Mouse (Mus musculus): ENCODE measurements around the gene Ucma. TPM values are rescaled to one million over a fixed set of nuclear protein-coding genes. Genes with fewer than 3 reads are reported as not detected.

Ucma gene
- polyA plus RNA-seq, 2 experiments, result 4.2 to 9.9 TPM

GRCm38 (mm10) chr2:5007107-5007506 is 31.2 kb downstream of the Ucma start:
- 91% methylated on average over 4 of the region's 4 CpGs for WGBS

DNA sequence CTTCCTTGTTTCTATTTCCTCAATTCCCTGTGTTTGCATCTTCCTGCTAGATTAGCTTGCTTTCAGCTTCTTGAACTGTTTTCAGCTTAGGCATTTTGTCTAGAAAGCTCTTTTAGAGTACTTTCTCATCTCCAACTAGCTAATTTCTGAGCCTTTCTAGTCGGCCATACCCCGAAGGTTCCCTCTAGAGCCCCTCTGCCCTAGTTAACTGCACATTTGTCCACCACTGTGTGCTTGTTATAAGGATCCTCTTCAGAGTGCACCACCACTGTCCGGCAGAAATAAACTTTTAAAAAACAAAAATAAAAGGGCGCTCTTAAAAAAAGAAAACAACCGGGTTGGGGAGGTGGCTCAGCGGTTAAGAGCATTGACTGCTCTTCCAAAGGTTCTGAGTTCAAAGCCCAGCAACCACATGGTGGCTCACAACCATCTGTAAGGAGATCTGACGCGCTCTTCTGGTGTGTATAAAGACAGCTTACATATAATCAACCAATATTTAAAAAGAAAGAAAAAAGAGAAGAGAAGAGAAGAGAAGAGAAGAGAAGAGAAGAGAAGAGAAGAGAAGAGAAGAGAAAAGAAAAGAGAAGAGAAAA is 36.1 kb downstream of the Ucma start:
- peaks cover 16% of the 10 kb centered on the region; the same call in 1 of the 2 replicates for H3K36me3 ChIP-seq (ENCODE audit: control insufficient read depth, insufficient read depth, low read length)
- no peak for ATAC-seq (ENCODE audit: low FRiP score, low read depth)
- peaks cover 8% of the 10 kb centered on the region; the same call in 1 of the 2 replicates for H3K4me1 ChIP-seq (ENCODE audit: control insufficient read depth, insufficient read depth, low read length)
- peak overlapping the region; percentile 69 for H3K9ac ChIP-seq (ENCODE audit: low read depth, low read length, severe bottlenecking)
- H3K4me3 ChIP-seq (replicated peaks; ENCODE audit: low read length), result peak overlapping the region; percentile 65
- 14% methylated on average over 8 of the region's 8 CpGs for WGBS
- H3K27me3 ChIP-seq (ENCODE audit: control insufficient read depth, insufficient read depth, low read length), result no peaks in the 10 kb centered on the region
- H3K9me3 ChIP-seq (ENCODE audit: control insufficient read depth, low read length), result no peaks in the 10 kb centered on the region
- TF ChIP-seq POLR2A (IDR thresholded peaks at IDR 0.05; ENCODE audit: borderline replicate concordance, extremely low read depth, insufficient read depth, insufficient read length), result no peak
- DNase-seq (ENCODE audit: low spot score), result no peak
- H3K4me2 ChIP-seq (replicated peaks; ENCODE audit: low read depth, low read length, severe bottlenecking), result peak overlapping the region; percentile 61
- no peak overlapping the region for H3K27ac ChIP-seq (replicated peaks; ENCODE audit: low read depth, low read length)

More at GRCm38 (mm10) chr2:5007107-5007506, 31.2 kb downstream of the Ucma start:
- DNase-seq (ENCODE audit: low spot score) (no peak), ATAC-seq (ENCODE audit: low FRiP score, low read depth) (no peak)
- Histone ChIP-seq H3K4me1 (ENCODE audit: control insufficient read depth, insufficient read depth, low read length) (peaks cover 8% of the 10 kb centered on the region; the same call in 1 of the 2 replicates), H3K36me3 (ENCODE audit: control insufficient read depth, insufficient read depth, low read length) (peaks cover 38% of the 10 kb centered on the region), H3K4me3 (replicated peaks; ENCODE audit: low read length) (no peak overlapping the region), H3K9ac (ENCODE audit: low read depth, low read length, severe bottlenecking) (no peak overlapping the region), H3K27ac (replicated peaks; ENCODE audit: low read depth, low read length) (no peak overlapping the region), H3K27me3 (ENCODE audit: control insufficient read depth, insufficient read depth, low read length) (no peaks in the 10 kb centered on the region), H3K9me3 (ENCODE audit: control insufficient read depth, low read length) (no peaks in the 10 kb centered on the region), H3K4me2 (replicated peaks; ENCODE audit: low read depth, low read length, severe bottlenecking) (no peak overlapping the region)
- no peak for TF ChIP-seq POLR2A (IDR thresholded peaks at IDR 0.05; ENCODE audit: borderline replicate concordance, extremely low read depth, insufficient read depth, insufficient read length)

GRCm38 (mm10) chr2:5012491-5013324 is 36.8 kb downstream of the Ucma start, which contains the start of gene Mcm10:
Gene Mcm10 (minus strand): TSS chr2:5012791.
- peak within 1 kb of the TSS; percentile 65 for H3K4me3 ChIP-seq (replicated peaks; ENCODE audit: low read length)
- DNase-seq (ENCODE audit: low spot score), result peak; percentile 98
- H3K4me1 ChIP-seq (ENCODE audit: control insufficient read depth, insufficient read depth, low read length), result peaks cover 8% of the 10 kb centered on the region; the same call in 1 of the 2 replicates
- TF ChIP-seq POLR2A (IDR thresholded peaks at IDR 0.05; ENCODE audit: borderline replicate concordance, extremely low read depth, insufficient read depth, insufficient read length), result 0 out of 2 replicates have a peak, but pooled peaks have one; percentile 27
- peak; percentile 100 for ATAC-seq (ENCODE audit: low FRiP score, low read depth)
- no peaks in the 10 kb centered on the region for H3K27me3 ChIP-seq (ENCODE audit: control insufficient read depth, insufficient read depth, low read length)
- H3K9ac ChIP-seq (ENCODE audit: low read depth, low read length, severe bottlenecking), result peak within 1 kb of the TSS; percentile 69
- no peak within 1 kb of the TSS for H3K27ac ChIP-seq (replicated peaks; ENCODE audit: low read depth, low read length)
- 4% methylated on average over 32 of the region's 32 CpGs for WGBS
- peak within 1 kb of the TSS; percentile 61 for H3K4me2 ChIP-seq (replicated peaks; ENCODE audit: low read depth, low read length, severe bottlenecking)
- peaks cover 13% of the 10 kb centered on the region; the same call in 1 of the 2 replicates for H3K36me3 ChIP-seq (ENCODE audit: control insufficient read depth, insufficient read depth, low read length)
- H3K9me3 ChIP-seq (ENCODE audit: control insufficient read depth, low read length), result no peaks in the 10 kb centered on the region

- no peak overlapping the region for H3K9ac ChIP-seq (ENCODE audit: low read depth, low read length, severe bottlenecking)
- DNase-seq (ENCODE audit: low spot score), result no peak
- H3K4me2 ChIP-seq (replicated peaks; ENCODE audit: low read depth, low read length, severe bottlenecking), result no peak overlapping the region
- no peak for ATAC-seq (ENCODE audit: low FRiP score, low read depth)
- H3K27me3 ChIP-seq (ENCODE audit: control insufficient read depth, insufficient read depth, low read length), result no peaks in the 10 kb centered on the region
- H3K4me3 ChIP-seq (replicated peaks; ENCODE audit: low read length), result no peak overlapping the region
- H3K27ac ChIP-seq (replicated peaks; ENCODE audit: low read depth, low read length), result no peak overlapping the region
- H3K36me3 ChIP-seq (ENCODE audit: control insufficient read depth, insufficient read depth, low read length), result no peaks in the 10 kb centered on the region
- no peaks in the 10 kb centered on the region for H3K9me3 ChIP-seq (ENCODE audit: control insufficient read depth, low read length)
- TF ChIP-seq POLR2A (IDR thresholded peaks at IDR 0.05; ENCODE audit: borderline replicate concordance, extremely low read depth, insufficient read depth, insufficient read length), result no peak
- H3K4me1 ChIP-seq (ENCODE audit: control insufficient read depth, insufficient read depth, low read length), result peaks cover 8% of the 10 kb centered on the region; the same call in 1 of the 2 replicates
- WGBS, result 80% methylated on average over 7 of the region's 7 CpGs
Observed at GRCm38 (mm10) chr2:5014616-5015015, 38.7 kb downstream of the Ucma start.

DNA sequence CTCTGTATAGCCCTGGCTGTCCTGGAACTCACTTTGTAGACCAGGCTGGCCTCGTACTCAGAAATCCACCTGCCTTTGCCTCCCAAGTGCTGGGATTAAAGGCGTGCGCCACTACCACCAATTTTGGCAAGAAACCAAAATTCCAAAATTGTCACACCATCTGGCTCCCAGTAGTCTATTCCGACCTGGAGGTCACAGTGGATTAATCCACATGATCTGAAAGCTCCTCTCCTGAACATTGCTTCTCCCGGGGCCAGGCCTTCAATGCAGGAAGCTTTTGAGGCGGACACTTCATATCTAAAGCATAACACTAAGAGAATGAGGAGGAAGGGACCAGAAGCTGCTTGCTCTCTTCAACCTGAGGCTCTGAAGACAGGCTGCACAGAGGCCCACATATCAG is 39.6 kb downstream of the Ucma start:
- Histone ChIP-seq H3K4me3 (replicated peaks; ENCODE audit: low read length) (no peak overlapping the region), H3K9ac (ENCODE audit: low read depth, low read length, severe bottlenecking) (no peak overlapping the region), H3K36me3 (ENCODE audit: control insufficient read depth, insufficient read depth, low read length) (no peaks in the 10 kb centered on the region), H3K4me2 (replicated peaks; ENCODE audit: low read depth, low read length, severe bottlenecking) (no peak overlapping the region), H3K27me3 (ENCODE audit: control insufficient read depth, insufficient read depth, low read length) (no peaks in the 10 kb centered on the region), H3K4me1 (ENCODE audit: control insufficient read depth, insufficient read depth, low read length) (peaks cover 8% of the 10 kb centered on the region; the same call in 1 of the 2 replicates), H3K9me3 (ENCODE audit: control insufficient read depth, low read length) (no peaks in the 10 kb centered on the region), H3K27ac (replicated peaks; ENCODE audit: low read depth, low read length) (no peak overlapping the region)
- 86% methylated on average over 6 of the region's 6 CpGs for WGBS
- ATAC-seq (ENCODE audit: low FRiP score, low read depth) (no peak), DNase-seq (ENCODE audit: low spot score) (peak; percentile 10)
- no peak for TF ChIP-seq POLR2A (IDR thresholded peaks at IDR 0.05; ENCODE audit: borderline replicate concordance, extremely low read depth, insufficient read depth, insufficient read length)
